Mouse (Mus musculus) hindbrain, postnatal 0 days (tissue): Measurements from ENCODE around the gene Cdh12. TPM values are rescaled to one million over a fixed set of nuclear protein-coding genes. Genes with fewer than 3 reads are reported as not detected.

ENCODE experiments used
- ATAC-seq: fragments of 200-750 bp; cut with Nextera tagmentation; 2 replicates; pipeline ENCODE4 v1.8.0; 2017; ENCODE audit warnings: mild to moderate bottlenecking, moderate TSS enrichment, moderate library complexity
- DNase-seq: peaks from one replicate; pipeline ENCODE4 v3.0.0-alpha.2; 2015; ENCODE audit warnings: low spot score
- H3K27ac ChIP-seq: fragments of 300-500 bp; sonication (generic); 2 replicates; pipeline ENCODE4 v1.5.1; 2014; ENCODE audit warnings: mild to moderate bottlenecking
- H3K27me3 ChIP-seq: fragments of 300-500 bp; sonication (generic); 2 replicates; pipeline ENCODE4 v1.6.1; 2014; ENCODE audit warnings: low read length, mixed read lengths; ENCODE audit not compliant: insufficient read depth
- H3K36me3 ChIP-seq: fragments of 300-500 bp; sonication (generic); 2 replicates; pipeline ENCODE4 v1.6.1; 2014; ENCODE audit warnings: low read length, mixed read lengths; ENCODE audit not compliant: insufficient read depth
- H3K4me1 ChIP-seq: fragments of 300-500 bp; sonication (generic); 2 replicates; pipeline ENCODE4 v1.6.1; 2014; ENCODE audit warnings: antibody characterized with exemption, low read length, mixed read lengths; ENCODE audit not compliant: insufficient read depth
- H3K4me2 ChIP-seq: fragments of 300-500 bp; sonication (generic); 2 replicates; pipeline ENCODE4 v1.6.1; 2014; ENCODE audit warnings: low read depth, mild to moderate bottlenecking, low read length, moderate library complexity, mixed read lengths
- H3K4me3 ChIP-seq: fragments of 300-500 bp; sonication (generic); 2 replicates; pipeline ENCODE4 v1.5.1; 2014; ENCODE audit warnings: low read length
- H3K9ac ChIP-seq: fragments of 300-500 bp; sonication (generic); replicated peaks from 2 replicates; pipeline ENCODE4 v1.6.1; 2014; ENCODE audit warnings: mild to moderate bottlenecking, low read length, moderate library complexity, mixed read lengths
- H3K9me3 ChIP-seq: fragments of 300-500 bp; sonication (generic); 2 replicates; pipeline ENCODE4 v1.6.1; 2016; ENCODE audit warnings: low read length, mixed read lengths
- CTCF ChIP-seq: IDR thresholded peaks from 2 replicates; pipeline ENCODE4 v1.5.1; 2016; ENCODE audit warnings: antibody characterized with exemption, control low read depth, low read depth
- WGBS: fragments of 180-500 bp; shearing (Covaris S2); extraction: QIAGEN DNeasy Blood & Tissue Kit; methylation state at CpG from one replicate; pipeline ENCODE4 v1.1.7; 2014; 5-methylcytosine and 5-hydroxymethylcytosine counted together
- polyA plus RNA-seq: library from polyadenylated mRNA; unstranded; fragments of >200 nt; fragmentation: Nextera tagmentation; extraction: Ambion mirVana; gene quantifications from 2 replicates; pipeline ENCODE4 v1.2.1, GENCODE M21; 2015
- total RNA-seq: library from RNA; depleted of rRNA; stranded (reverse); fragments of >200 nt; gene quantifications from 2 replicates; pipeline ENCODE4 v1.2.3, GENCODE M21; 2014; rRNA removed

Cdh12 gene
- total RNA-seq (10.6 and 10.9 TPM in 2 replicates), polyA plus RNA-seq (8.2 and 10.4 TPM in 2 replicates)

DNA sequence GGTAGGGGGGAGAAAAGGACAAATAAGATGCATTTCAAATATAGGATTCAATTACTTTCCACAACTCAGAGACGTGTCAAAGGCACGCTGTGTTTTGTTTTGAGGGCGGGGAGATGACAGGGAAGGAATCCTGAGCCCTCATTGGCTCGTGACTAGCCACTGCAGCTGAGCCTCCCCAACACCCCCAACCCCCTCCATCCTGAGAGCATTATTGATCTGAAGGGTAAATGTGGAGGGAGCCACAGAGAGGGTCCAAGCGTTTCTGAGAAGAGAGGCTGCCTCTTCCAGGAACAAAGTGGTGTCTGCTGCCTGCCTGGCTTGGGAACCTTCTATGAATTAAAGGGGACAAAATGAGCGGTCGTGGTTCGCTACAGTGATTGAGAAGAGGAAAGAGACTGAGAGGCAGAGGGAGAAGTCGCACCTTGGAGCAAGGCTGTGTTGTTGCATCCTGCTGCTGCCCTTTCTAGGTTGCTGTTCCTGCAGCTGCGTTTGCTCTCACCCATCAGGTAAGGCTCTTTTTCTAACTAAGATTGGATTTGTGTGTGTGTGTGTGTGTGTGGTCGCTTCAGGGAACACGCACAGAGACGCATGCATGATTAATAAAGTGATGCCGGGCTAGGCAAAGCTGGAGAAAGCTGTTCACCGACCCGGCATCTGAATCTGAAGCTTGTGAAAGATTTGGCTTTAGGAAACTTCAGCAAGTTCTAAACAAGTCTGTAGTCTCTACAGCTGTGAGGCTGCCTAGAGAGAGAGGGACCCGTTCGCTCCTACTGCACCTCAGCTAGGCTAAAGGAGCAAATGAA, at the start of gene Cdh12:
Gene Cdh12, plus strand, starts transcription at position 405 of the 803 bp plus-strand sequence.
- TF ChIP-seq CTCF: no peak
- H3K36me3 ChIP-seq: no peaks in the 10 kb centered on the region
- peak within 1 kb of the TSS; percentile 47 for H3K9ac ChIP-seq
- 2% methylated on average over 18 of the region's 18 CpGs for WGBS
- peak within 1 kb of the TSS; percentile 78 for H3K4me2 ChIP-seq
- H3K27me3 ChIP-seq: no peaks in the 10 kb centered on the region
- H3K27ac ChIP-seq: peak within 1 kb of the TSS; percentile 29
- H3K4me1 ChIP-seq: no peaks in the 10 kb centered on the region
- peak within 1 kb of the TSS; percentile 51 for H3K4me3 ChIP-seq
- no peaks in the 10 kb centered on the region for H3K9me3 ChIP-seq
- DNase-seq (peak; percentile 69), ATAC-seq (peak; percentile 95)

GRCm38 (mm10) chr15:20403596-20403995, 45.5 kb upstream of the Cdh12 start:
- 46% methylated on average over 3 of the region's 3 CpGs for WGBS
- no peak overlapping the region for H3K27ac ChIP-seq
- H3K36me3 ChIP-seq: no peaks in the 10 kb centered on the region
- no peak overlapping the region for H3K4me2 ChIP-seq
- no peaks in the 10 kb centered on the region for H3K9me3 ChIP-seq
- no peaks in the 10 kb centered on the region for H3K4me1 ChIP-seq
- no peak overlapping the region for H3K4me3 ChIP-seq
- H3K9ac ChIP-seq: no peak overlapping the region
- ATAC-seq: no peak
- no peaks in the 10 kb centered on the region for H3K27me3 ChIP-seq
- DNase-seq: peak; percentile 57
- TF ChIP-seq CTCF: peak; percentile 54

DNA sequence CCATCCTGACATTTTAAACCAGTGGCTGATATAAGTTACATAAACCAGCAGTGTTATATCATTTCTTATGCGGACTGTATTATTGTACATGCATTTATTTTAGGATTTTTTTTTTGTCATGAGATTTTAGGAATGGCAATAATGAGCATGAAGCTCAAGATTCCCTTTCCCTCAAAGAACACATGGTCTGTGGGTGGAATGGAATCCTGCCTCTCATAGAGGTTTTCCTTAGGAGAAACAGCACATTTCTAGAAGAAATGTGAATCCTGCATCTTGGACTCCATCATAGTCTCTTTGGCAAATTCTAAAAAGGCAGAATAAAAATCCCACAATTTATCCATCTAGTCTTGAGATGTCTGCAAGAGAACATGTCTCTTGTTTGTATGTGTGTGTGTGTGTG, 35.7 kb upstream of the Cdh12 start:
- no peak for DNase-seq
- Histone ChIP-seq H3K9ac (no peak overlapping the region), H3K9me3 (no peaks in the 10 kb centered on the region), H3K27ac (no peak overlapping the region), H3K27me3 (no peaks in the 10 kb centered on the region), H3K4me1 (no peaks in the 10 kb centered on the region), H3K4me2 (no peak overlapping the region), H3K36me3 (no peaks in the 10 kb centered on the region), H3K4me3 (no peak overlapping the region)
- no peak for ATAC-seq
- WGBS: 91% methylated on average over 1 of the region's 1 CpGs
- TF ChIP-seq CTCF: no peak

DNA sequence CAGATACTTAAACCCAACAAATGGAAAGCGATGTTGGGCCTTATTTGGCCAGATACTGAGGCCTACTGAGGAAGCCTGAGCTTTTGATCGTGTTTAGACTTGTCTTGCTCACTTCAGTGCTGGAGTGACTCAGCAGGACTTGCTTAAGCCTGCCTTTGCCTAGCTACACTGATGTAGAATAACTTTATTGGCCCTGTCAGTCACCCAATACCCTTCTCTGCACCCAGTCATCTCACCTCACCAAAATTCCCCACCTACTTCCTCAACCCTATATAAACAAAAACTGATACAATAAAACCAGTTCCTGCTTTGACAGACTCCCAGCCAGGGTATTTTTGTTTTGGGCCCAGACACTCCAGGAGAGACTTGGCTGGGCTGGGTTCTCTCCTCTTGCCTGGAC, 12.7 kb upstream of the Cdh12 start:
- Histone ChIP-seq H3K4me2 (no peak overlapping the region), H3K9ac (no peak overlapping the region), H3K4me3 (no peak overlapping the region), H3K36me3 (no peaks in the 10 kb centered on the region), H3K4me1 (no peaks in the 10 kb centered on the region), H3K9me3 (no peaks in the 10 kb centered on the region), H3K27ac (no peak overlapping the region), H3K27me3 (no peaks in the 10 kb centered on the region)
- 54% methylated on average over 2 of the region's 2 CpGs for WGBS
- DNase-seq: no peak
- no peak for ATAC-seq
- TF ChIP-seq CTCF: no peak

- DNase-seq (no peak), ATAC-seq (no peak)
- no peak overlapping the region for H3K9ac ChIP-seq
- no peaks in the 10 kb centered on the region for H3K4me1 ChIP-seq
- H3K27ac ChIP-seq: no peak overlapping the region
- peak overlapping the region; percentile 42 for H3K4me2 ChIP-seq
- 59% methylated on average over 5 of the region's 5 CpGs for WGBS
- H3K4me3 ChIP-seq: peak overlapping the region; percentile 24
- no peaks in the 10 kb centered on the region for H3K36me3 ChIP-seq
- H3K9me3 ChIP-seq: no peaks in the 10 kb centered on the region
- H3K27me3 ChIP-seq: no peaks in the 10 kb centered on the region
- TF ChIP-seq CTCF: no peak
Measured at GRCm38 (mm10) chr15:20450558-20450957, 1.5 kb downstream of the Cdh12 start.

GRCm38 (mm10) chr15:20458508-20458907, 9.4 kb downstream of the Cdh12 start:
- Histone ChIP-seq H3K9me3 (no peaks in the 10 kb centered on the region), H3K4me2 (no peak overlapping the region), H3K4me3 (no peak overlapping the region), H3K36me3 (no peaks in the 10 kb centered on the region), H3K27me3 (no peaks in the 10 kb centered on the region), H3K27ac (no peak overlapping the region), H3K4me1 (no peaks in the 10 kb centered on the region), H3K9ac (no peak overlapping the region)
- 81% methylated on average over 3 of the region's 3 CpGs for WGBS
- no peak for TF ChIP-seq CTCF
- DNase-seq: no peak
- ATAC-seq: no peak

GRCm38 (mm10) chr15:20462500-20462899, 13.4 kb downstream of the Cdh12 start:
- Histone ChIP-seq H3K4me3 (no peak overlapping the region), H3K27ac (no peak overlapping the region), H3K9me3 (no peaks in the 10 kb centered on the region), H3K4me2 (no peak overlapping the region), H3K4me1 (no peaks in the 10 kb centered on the region), H3K36me3 (no peaks in the 10 kb centered on the region), H3K9ac (no peak overlapping the region), H3K27me3 (no peaks in the 10 kb centered on the region)
- TF ChIP-seq CTCF: no peak
- DNase-seq: no peak
- 89% methylated on average over 3 of the region's 3 CpGs for WGBS
- no peak for ATAC-seq
